Mouse (Mus musculus): ENCODE measurements around the gene Thegl.
"Not testable (repeated sequence)": the region's sequence is repeated elsewhere in the genome, so short reads cannot be mapped to it uniquely, and the experiment has no call there.

The Thegl gene

DNA sequence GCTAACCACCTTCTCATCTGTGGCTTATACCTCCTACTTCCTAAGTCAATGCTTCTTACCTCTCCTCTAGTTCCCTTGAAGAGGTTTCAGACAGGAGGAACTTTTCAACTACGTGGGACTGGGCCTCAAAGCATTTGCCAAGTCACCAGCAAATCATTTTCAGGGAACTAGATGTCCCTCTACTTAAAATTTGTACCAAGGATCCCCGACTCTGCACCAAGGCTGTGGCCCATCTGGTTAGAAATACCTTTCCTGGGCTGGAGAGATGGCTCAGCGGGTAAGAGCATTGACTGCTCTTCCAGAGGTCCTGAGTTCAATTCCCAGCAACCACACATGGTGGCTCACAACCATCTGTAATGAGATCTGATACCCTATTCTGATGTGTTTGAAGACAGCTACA is 80.4 kb downstream of the Thegl start:
- DNase-seq, result not testable (repeated sequence)

DNA sequence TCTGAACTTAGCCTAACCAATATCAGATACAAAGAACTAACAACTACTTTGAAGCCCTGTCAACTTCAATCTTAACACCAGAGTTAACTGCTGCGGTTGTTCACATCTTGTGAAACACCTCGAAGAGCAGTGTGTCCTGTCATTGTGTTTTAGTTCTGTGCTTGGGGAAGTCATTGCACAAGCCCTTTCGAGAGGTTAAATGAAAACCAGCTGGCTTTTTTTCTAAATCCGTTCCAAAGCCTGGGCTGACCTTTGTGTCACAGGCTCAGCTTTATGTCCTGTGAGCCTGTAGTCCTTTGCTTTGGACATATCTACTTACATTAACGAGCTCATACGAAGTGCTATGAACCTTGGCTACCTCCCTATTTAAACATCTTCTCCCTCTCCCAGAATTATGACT is 81.9 kb downstream of the Thegl start:
- no peak for DNase-seq

DNA sequence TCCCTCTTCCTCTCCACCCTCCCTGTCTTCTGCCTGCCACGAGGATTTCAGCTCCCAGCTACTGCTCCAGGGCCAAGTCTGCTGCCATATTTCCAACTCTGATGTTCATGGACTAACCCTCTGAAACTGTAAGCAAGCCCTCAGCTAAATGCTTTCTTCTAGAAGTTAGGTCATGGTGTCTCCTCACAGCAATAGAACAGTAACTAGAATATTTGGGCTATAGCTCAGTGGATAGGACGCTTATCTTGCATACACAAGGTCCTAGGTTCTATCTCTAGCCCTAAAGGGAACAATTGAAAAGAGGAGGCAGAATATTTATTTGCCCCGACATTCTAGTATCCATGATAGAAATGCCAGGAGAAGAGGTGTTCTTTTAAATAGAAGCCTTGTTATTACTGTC is 83.1 kb downstream of the Thegl start:
- no peak for DNase-seq

DNA sequence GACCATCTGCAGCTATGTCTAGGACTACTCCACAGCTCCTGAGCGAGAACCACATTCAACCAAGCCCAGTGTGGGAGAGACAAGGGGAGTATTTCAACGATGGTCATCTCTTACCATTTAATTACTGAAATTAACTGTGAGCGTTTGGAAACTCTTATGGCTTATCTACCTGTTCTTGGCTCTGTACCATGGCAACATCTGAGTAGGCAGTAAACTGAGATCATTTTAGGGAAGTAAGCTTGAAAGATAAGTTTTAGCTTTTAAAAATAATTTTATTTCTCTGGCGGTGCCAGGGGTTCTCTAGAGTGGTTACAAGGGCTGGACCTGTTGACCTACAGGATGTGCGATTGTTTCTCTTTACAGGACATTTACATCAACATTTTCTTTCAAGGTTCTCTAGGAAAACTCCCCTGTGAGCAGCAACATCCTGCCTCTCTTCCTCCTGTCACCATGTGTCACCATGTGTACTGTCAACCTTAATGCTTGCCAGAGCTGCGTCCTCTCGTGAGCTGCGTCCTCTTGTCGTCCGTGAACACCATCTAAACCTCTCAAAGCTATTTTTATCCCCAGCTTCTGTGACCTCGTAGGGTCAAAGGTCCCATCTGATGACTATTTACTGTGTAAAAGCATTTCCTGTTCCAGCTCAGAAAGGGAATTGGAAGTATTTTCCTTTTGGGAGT is 83.6 kb downstream of the Thegl start:
- no peak for DNase-seq

DNA sequence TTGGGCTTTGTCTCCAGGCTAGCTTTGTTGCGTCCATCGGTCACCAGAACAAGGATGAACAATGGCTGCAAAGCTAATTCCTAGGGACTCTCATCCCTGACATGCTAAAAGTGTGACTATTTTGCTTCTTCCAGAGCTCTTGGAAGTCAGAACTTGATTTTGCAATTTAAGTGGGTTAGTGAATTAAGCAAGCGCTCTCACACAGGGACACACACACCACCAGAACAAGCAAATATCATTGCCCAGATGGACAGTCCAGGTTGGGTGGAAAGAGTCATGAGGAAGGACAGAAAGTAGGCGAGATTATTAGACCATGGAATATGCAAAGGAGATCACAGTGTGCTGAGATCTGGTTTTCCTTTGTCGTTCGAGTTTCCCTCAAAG is 84.2 kb downstream of the Thegl start:
- DNase-seq, result no peak

DNA sequence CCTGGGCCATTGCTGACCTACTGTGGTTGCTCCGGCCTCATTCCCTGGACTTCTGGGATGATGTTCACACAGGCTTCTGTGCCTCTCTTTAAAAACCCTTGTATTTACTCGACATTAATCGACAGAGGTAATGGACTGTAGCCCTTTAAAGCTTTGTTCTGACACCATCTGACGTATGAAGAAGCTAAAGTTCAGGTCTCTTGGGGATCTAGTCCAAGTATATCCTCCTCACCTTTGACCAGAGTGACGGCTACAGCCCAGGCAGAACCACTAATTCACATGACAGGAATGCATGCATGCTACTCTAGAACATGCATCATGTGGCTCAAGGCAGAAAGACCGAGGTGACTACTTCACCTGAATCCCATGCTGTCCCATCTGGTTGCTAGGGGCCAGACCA is 84.9 kb downstream of the Thegl start:
- DNase-seq, result no peak

DNA sequence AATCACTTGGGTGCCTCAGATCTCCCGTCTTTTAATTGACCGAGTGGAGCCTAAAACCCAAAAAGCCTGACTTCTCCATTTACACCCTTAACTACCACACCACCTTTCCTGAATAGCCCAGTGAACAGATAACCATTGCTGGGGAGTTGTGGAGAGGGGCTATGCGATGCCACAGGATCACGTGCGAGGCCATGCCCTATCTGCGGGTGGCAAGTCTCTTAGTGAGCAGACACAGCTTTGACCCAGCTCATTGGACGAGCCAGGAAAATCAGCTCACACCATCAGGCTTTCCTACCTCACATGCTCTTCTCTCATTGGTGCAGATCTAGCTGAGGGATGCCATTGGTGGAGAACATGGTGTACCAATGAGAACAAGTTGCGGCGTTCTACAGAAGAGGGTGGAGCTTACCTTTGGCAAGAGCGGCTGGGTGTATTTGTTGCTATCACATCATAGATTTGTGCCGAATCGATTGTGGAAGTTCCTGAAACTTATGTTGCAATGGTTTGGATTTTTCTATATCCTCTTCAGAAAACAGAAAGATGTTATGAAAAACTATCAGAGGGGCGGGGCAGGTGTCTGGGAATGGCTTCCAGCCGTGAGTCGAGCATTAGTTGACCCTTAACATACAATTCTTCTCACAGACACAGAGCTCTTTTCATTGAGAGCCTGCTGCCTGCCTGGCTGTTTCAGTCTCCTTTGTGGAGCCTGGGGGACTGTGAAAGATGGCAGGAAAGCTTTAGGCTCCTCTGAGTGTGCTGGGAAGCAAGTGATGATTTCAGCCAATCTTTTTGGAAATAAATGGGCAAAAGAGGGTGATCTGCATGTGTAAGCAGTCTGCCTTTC is 86.9 kb downstream of the Thegl start:
- no peak for DNase-seq

DNA sequence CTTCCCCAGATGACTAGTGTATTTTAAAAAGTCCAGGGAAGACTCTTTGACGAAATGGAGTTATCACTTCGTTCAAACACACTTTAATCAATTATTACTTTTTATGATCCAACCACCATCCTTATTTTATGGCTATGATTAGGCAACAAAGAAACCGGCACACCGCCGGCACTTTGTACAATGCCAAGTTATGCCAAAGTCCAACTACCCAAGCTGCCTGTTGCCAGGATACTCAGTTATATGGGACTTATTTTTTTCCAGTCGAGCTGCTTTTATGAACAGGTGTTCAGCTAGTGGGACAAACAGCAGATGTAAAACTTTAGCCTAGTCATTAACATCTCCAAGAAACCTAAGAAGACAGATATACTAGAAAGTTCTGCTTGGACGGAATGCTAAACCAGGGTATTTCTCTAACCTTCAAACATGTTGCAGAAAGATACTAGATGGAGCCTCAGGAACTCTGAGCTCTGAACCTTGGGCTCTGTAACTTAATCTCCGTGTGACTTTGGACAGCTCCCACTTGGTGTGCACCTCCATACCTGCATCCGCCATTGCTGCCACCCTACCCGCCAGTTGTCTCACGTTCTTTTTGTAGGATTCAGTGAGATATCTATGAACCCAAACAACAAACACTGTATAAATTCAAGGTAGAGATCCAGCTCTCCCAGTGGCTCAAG is 91.5 kb downstream of the Thegl start:
- DNase-seq, result no peak

DNA sequence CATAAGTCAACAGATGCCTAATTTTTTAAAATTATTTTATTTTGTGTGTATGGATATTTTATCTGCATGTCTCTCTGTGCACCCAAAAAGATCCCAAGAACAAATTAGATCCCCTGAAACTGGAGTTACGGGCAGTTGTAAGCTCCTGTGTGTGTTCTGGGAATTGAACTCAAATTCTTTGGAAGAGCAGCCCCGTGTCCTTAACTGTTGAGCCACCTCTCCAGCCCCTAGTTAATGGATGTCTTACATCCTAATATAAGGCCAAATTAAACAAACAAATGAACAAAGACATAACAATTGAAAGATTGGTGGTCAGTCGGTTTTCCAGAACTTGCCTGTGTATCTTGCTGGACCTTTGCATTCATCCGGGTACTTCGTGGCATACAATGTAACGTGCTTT is 93.0 kb downstream of the Thegl start:
- no peak for DNase-seq

DNA sequence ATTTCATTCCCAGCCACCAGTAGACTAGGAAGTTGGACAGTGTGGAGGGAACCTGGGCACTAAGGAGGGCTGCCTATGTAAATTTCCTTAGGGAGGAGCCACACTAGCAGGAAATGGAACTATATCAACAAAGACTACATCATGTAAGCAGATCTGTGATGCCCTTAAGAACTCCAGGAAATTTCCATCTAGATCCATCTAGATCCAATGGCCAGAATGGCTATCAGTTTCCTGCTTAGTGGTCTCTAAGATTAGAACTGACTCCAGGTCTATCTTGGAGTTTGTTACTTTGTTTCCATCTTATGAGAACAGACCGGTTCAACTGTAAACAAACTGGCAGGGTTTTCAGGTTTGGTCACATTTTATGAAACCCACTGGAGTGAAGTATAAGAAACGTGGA is 94.0 kb downstream of the Thegl start:
- DNase-seq, result no peak
